Mouse (Mus musculus) activated CD4-positive, CD25-positive, alpha-beta regulatory T cell, adult 4 months (primary cell): Measurements from ENCODE around the gene Npc2. TPM values are rescaled to one million over a fixed set of nuclear protein-coding genes. Genes with fewer than 3 reads are reported as not detected.

Experiments
- ATAC-seq: one replicate; pipeline ENCODE4 v1.8.0; 2017
- polyA plus RNA-seq, 2 experiments: library from polyadenylated mRNA; unstranded; fragments of 100-300 nt; shearing (Covaris generic); gene quantifications; one replicate each; pipeline ENCODE4 v1.2.1; 2017

The Npc2 gene
- polyA plus RNA-seq, 2 experiments from 2014 or later, result 151 to 166 TPM

DNA sequence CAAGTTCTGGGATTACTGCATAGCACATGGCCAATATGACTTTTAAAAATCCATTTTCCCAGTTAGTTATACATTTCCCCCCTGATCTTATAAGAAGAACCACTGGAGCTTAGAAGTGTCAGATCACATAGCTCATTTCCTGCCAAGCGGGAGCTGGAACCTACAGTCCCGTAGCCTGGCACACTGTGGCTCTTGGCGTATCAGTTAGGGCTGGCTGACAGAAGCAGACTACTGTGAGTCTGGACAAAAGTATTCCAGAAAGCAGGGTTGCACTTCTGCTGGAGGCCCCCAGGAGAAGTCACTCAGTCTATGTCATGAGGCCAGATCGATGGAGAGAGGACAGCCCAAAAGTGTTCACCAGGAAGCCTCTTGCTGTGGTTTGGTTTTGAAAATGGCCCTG is 46.6 kb downstream of the Npc2 start:
- ATAC-seq, result no peak

DNA sequence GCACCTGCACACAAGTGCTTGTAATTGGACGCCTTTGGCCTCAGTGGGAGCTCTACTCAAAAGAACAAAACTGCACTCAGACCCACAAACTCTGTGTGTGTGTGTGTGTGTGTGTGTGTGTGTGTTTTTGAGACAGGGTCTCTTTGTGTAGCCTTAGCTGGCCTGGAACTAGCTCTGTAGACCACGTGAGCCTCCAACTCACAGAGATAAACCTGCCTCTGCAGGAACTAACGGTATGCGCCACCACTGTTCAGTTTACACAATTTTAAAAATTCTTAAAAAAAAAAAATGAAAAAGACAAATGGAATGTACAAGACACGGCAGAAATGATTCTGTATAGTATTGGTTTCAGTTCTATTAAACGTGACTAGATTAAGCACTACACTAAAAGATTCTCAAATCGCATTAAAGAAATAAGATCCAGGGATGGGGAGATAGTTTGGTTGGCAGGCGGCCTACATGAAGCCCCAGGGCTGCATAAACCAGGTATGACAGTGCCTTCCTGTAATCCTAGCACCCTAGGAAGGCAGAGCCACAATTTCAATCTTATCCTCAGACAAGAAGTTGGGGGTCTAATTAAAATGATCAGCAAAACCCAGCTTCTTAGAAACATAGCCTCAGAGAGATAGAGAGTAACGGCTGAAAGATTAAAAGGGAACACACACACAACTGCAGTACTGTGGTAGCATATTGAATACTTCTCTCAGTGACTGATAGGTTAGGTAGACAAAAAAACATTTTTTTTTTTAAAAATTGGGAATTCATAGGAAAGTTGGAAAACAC is 54.3 kb downstream of the Npc2 start:
- ATAC-seq, result no peak

DNA sequence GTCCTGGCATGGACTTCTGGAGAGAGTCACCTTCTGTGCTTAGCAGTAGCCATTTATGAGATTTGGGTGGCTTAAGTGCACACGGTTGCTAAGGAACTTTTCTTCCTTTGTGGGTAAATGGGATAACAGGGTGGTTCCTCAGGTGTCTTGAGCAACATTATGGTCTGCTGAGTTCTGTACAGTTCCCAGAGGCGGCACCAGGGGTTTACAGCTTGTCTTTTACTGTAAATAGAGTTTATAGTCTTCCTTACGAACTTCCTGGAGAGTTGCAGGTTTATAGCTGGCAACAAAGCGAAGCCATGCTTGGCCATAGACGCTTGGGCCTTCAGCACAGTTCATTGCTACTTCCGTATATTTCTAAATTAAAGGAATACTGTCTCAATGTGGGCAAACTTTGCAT is 58.4 kb downstream of the Npc2 start:
- ATAC-seq, result no peak

DNA sequence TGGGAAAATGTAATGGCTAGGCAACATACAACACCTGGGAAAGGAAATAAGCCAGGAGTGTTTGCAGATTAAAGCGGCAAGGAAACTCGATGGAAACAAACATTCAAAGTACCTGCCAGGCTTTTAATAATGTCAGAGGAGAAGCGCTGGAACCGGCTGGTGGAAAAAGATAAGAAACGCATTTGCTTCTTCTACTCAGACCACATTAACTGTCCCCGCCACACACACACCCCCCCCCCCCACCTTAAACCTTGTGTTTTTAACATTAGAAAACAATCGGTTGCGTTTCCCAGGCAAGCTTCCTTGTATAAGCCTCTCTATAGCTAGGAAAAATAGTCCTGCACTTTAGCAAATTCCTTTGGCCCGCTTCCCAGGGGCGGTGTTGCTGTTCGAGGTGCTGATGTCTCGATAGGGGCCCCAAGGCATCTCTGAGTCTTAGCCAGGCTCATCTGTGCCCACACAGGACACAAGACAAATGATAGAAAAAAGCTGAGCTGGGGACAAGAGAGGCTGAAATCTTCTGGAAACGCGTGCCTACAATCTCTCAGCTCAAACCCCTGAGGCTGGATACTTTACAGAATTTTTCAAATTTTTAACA is 63.0 kb downstream of the Npc2 start:
- no peak for ATAC-seq

DNA sequence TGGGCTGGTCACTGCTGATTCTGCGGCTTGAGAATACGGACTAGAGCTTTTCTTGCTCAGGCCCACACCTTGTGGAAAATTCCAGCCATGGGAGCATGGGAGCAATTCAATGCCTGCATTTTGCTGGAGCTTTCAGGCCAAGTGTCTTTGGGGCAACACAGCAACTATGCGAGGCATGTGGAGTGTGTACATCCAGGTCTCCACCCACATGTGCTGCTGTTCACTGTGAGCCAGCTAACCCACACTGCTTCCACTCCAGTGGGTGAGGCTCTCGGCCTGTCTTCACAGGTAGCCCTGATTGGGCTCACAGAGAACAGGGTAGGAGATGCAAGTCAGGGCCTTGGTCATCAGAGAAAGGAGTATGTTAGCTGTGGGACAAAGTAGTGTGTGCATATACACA is 65.1 kb downstream of the Npc2 start:
- no peak for ATAC-seq

DNA sequence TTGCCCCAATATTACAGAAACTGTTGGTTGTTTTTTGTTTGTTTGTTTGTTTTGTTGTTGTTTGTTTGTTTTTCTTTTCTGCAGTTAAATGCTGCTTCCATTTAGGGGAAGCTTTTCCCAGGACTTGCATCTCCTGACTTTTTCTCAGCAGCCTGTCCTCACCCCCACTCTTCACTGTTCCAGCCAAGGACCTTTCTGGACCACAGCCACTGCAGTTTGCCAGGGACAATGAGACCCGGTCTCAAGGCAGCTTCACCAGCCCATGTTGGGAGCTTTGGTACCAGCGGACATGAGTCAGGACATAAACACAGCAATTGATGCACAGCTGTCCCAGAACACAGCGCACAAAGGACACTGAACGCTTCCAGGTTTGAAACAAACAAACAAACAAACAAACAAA is 66.1 kb downstream of the Npc2 start:
- no peak for ATAC-seq

Other genes starting within 250 kb of the Npc2 start
- gene Vsx2, start 203.4 kb downstream of the Npc2 start, polyA plus RNA-seq, result not detected
- gene Abcd4, start 155.7 kb downstream of the Npc2 start, polyA plus RNA-seq, result 10 to 100 TPM in 1 of 2 experiments, 1 to 10 TPM in 1; 7.8 to 10.3 TPM
- not detected for gene Vrtn, start 132.1 kb downstream of the Npc2 start, polyA plus RNA-seq
- not detected for gene Syndig1l, start 74.3 kb downstream of the Npc2 start, polyA plus RNA-seq
- 100 to 1,000 TPM in 1 of 2 experiments, 10 to 100 TPM in 1; 96.4 to 138 TPM for gene Isca2, start 99 bp upstream of the Npc2 start, polyA plus RNA-seq
- not detected for gene Ltbp2, start 103.4 kb upstream of the Npc2 start, polyA plus RNA-seq
- gene Fcf1, start 197.7 kb upstream of the Npc2 start, polyA plus RNA-seq, result 100 to 1,000 TPM; 196 to 212 TPM
- 10 to 100 TPM; 24.9 to 31.0 TPM for gene Arel1, start 197.7 kb upstream of the Npc2 start, polyA plus RNA-seq
- gene Ylpm1, start 223.2 kb upstream of the Npc2 start, polyA plus RNA-seq, result 10 to 100 TPM; 33.4 to 36.1 TPM